Mouse (Mus musculus) lung, adult 2 months (tissue): ENCODE measurements at regions not wholly inside any gene's neighbourhood (a gene's known extent, or its start where the extent isn't known, plus 50 kb on each side); places are given as distances from the start of the nearest gene placed in this dataset.

Experiments
- CTCF ChIP-seq: fragments of 200-500 bp; IDR thresholded peaks from 2 replicates; pipeline ENCODE4 v1.5.1; 2011; ENCODE audit warnings: mild to moderate bottlenecking, low read length, control low read depth; ENCODE audit not compliant: insufficient read depth
- POLR2A ChIP-seq: fragments of 200-500 bp; IDR thresholded peaks from 2 replicates; pipeline ENCODE4 v1.6.1; 2011; ENCODE audit warnings: low read depth, mild to moderate bottlenecking, control low read depth, low read length, borderline replicate concordance; ENCODE audit errors: extremely low read depth

DNA sequence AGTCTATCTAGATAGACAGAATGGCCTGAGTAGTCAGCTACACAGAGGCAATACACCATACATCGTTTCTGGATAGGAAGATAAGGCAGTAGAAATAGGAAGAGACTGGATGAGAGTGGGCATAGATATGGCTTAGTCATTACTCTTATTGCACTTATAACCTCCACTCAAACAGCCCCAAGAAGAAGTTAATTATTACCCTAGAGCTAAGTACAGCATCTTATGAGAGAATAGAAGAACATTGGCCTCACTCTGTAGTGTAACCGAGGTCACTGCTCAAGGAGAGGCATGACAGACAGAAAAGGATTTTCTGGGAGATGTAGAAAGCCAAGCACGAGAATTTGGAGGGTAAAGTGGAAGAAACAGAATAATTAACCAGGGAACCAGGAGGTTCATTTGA, 331.5 kb downstream of the Poteg start:
- no peak for TF ChIP-seq POLR2A
- no peak for TF ChIP-seq CTCF
